Mouse (Mus musculus): ENCODE results near the gene Rreb1.

Gene Rreb1

GRCm38 (mm10) chr13:37854031-37854431 is 75.8 kb downstream of the Rreb1 start:
- no peak for DNase-seq (ENCODE audit: low read depth, low spot score)

- DNase-seq (ENCODE audit: low read depth, low spot score), result no peak
These were observed 76.4 kb downstream of the Rreb1 start for GRCm38 (mm10) chr13:37854455-37855220.

- no peak for DNase-seq (ENCODE audit: low read depth, low spot score)
These were observed 77.1 kb downstream of the Rreb1 start for GRCm38 (mm10) chr13:37855221-37855757.

- DNase-seq (ENCODE audit: low read depth, low spot score), result no peak
These were observed 77.6 kb downstream of the Rreb1 start for GRCm38 (mm10) chr13:37855765-37856164.

GRCm38 (mm10) chr13:37856537-37856936 is 78.3 kb downstream of the Rreb1 start:
- DNase-seq (ENCODE audit: low read depth, low spot score), result no peak

GRCm38 (mm10) chr13:37857284-37858065 is 79.3 kb downstream of the Rreb1 start:
- peak; percentile 86 for DNase-seq (ENCODE audit: low read depth, low spot score)

DNA sequence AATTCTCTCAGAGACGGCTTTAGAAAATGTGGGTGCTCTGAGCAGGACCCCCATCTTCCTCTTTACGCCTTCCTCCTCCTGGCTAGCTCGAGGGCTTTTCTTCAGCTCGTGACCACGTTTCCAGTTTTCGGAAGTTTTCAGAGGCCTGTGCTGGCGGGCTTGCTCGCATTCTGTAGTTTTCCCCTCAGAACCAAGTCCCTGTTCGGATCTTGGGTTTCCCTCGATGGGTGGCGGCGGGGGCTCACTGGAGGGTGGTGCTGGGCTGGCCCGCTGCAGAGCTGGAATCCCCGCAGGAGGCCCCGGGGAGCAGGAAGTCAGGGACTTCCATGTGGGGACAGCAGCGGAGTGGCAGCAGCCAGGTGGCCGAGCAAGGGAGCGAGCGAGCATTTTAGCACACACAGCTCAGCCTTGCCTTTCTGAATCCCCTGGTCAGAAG is 79.9 kb downstream of the Rreb1 start:
- DNase-seq (ENCODE audit: low read depth, low spot score), result no peak

DNA sequence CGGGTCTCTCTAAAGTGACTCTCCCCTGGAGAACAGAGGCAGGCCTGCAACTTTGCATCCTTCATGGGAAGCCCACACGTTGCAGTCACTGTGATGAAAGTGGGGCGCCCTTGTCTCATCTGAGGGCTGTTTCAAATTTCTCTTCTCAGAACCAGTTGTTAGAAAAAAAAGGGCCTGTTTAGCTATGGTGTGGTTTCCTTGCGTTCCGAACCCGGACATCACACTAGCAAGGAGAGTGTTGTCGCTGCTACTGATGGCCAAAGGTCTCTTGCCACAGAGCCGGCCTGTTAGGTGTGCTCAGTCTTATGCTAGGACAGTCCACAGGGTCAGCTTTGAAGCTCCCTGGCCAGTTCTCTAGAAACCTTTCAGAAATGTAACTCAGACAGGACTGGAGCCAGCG is 80.3 kb downstream of the Rreb1 start:
- DNase-seq (ENCODE audit: low read depth, low spot score), result no peak

- DNase-seq (ENCODE audit: low read depth, low spot score), result no peak
These were observed 81.6 kb downstream of the Rreb1 start for GRCm38 (mm10) chr13:37859782-37860181.

DNA sequence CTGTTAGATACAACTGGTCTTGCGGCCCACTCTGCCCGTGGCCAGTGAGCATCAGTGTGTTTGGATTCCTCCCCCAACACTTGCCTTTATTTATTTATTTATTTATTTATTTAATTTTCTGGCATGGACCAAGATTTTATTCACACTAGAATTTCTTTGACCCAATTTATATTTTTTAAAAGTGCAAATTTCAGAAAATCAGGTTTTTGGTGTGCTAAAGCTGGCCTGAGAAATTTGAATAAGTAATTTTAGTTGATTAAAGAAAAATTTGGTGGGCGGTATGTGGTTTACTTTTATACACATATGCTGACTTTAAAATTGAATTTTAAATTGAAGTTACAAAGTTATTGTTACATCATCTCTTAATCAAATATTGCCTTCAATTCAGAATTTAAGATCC is 82.0 kb downstream of the Rreb1 start:
- DNase-seq (ENCODE audit: low read depth, low spot score), result no peak

DNA sequence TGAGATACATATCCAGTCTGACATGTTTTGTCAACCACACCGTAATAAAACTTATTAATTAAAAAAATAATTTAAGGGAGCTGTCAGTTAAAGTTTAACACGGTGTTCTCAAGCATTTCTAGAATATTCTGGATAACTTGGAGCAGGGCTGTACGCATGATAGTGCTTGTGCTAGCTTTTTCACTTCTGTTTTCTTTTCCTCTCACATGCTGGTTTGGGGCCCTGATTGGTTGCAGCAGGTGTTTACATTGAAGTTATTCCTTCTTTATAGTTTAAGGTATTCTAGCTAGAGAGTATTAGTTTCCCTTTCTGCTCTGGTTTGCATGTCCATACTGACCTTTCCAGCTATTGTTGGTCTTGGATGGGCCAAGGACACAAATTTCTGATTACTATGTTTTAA is 82.6 kb downstream of the Rreb1 start:
- no peak for DNase-seq (ENCODE audit: low read depth, low spot score)

GRCm38 (mm10) chr13:37862492-37862891 is 84.3 kb downstream of the Rreb1 start:
- DNase-seq (ENCODE audit: low read depth, low spot score), result no peak

GRCm38 (mm10) chr13:37863643-37864042 is 85.4 kb downstream of the Rreb1 start:
- DNase-seq (ENCODE audit: low read depth, low spot score), result no peak

DNA sequence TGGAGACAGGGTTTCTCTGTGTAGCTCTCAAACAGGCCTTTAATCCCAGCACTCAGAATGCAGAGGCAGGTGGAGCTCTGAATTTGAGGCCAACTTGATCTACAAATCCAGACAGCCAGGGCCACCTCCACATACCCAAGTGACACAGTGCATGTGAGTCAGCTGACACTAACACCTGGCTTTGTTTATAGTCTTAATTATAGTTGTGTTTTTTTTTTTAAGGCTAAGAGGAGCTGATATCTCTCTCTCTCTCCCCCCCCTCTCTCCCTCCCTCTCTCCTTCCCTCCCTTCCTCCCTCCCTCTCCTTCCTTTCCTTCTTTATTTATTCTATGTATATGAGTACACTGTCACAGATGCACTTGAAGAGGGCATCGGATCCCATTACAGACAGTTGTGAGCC is 86.5 kb downstream of the Rreb1 start:
- no peak for DNase-seq (ENCODE audit: low read depth, low spot score)

- no peak for DNase-seq (ENCODE audit: low read depth, low spot score)
These were observed 88.1 kb downstream of the Rreb1 start for GRCm38 (mm10) chr13:37866296-37866695.

DNA sequence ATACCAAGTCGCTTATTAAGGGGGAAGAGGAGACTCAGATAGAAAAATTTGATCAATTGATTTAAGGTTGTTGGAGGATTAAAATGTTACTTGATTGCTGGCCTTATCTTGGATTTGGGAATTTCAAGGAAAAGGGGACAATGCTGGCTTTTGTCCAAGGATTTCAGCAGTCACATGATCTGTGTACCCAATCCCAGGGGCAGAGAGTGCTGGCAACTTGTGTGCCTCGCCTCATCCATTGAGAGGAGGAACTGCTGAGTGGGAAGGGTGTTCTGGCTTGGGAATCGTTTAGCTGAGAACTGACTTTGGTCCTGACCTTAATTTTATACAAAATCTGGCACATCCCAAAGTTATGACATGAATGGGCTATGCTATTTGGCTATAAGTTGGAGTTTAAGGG is 88.6 kb downstream of the Rreb1 start:
- DNase-seq (ENCODE audit: low read depth, low spot score), result no peak

DNA sequence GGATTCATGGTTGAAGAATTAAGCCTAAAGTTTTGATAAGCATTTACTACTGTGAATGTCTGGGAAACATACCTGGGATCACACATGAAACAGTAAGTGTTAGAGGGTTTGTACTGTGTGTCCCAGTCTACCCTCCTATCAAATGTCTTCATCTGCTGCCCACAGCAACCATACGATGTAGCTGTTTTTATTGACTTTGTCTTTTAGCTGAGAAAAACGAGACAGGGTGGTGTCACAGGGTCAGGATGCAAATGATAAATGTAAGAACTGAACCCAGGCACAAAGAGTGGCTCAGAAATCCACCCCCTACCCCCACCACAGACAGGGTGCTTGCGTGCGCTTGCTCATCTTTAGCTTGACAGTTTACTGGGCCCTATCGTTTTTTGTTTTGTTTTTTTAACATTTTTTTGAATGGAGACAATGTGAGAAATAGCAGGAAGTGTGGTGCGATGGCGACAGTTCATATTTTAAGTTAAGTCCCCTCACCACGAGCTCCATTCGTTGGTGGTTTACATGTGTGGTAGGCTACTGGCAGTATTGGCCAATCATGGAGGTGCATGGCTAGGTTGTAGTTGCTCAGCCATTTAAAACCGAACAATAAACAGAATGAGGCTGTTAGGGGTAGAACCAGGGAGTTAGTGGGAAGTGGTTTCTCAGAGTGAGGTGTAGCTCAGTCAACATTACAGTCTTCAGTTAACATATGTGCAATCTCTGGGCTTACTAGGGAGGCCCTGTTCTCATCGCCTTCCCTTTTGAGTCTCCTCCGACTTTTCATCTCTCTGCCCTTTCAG is 92.1 kb downstream of the Rreb1 start:
- no peak for DNase-seq (ENCODE audit: low read depth, low spot score)

GRCm38 (mm10) chr13:37872142-37872835 is 94.1 kb downstream of the Rreb1 start:
- no peak for DNase-seq (ENCODE audit: low read depth, low spot score)

DNA sequence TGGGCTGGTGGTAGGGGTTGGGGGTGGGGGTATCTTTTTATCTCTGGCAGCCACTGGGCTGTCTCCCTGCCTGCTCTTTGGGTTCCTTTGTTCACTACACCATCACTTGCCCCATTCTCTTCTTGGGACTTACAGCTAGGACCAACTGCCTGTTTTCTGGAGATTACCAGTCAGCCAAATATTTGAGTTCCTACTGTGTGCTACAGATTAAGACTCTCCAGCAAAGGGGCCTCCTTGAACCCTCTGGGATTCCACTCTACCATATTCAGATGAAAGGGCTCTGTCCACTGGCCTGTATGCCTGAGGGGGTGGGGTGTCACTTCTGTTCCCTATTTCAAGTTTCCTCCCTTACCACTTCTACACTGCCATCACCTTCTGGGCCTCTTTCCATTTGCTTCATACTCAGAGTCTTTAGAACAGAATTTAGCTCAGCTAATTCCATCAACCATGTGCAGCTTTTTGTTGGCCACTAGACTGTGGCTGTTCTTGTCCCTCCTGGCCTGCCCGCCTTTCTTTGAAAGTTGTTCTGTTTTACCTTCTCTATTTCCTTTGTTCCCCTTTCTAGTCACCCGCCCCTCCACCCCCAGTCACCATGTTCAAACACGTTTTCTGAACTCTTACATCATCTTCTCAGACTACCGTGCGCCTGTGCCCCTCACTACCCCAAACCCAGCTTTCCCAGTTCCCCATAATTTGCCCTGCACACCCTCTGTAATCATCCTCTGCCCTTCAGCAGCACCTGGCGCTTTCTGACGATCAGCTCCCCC is 95.1 kb downstream of the Rreb1 start:
- DNase-seq (ENCODE audit: low read depth, low spot score), result no peak

DNA sequence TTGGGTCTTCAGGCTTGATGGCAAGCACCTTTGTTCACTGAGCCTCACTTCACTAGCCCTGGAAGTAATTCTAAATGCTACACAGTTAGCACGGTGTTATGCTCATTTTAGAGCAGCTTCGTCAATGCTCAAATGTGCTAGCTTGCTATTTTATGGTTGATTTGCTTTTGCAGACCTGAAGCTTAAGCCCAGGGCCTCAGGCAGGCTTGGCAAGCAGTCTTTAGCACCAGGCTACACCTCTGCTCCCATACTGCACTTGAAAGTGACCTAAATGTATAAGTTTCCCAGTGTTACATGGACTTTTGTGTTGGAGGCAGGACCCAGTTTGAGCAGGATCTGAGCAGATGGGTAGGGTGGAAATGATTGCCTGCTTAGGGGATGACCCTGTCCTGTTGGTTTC is 97.7 kb downstream of the Rreb1 start:
- DNase-seq (ENCODE audit: low read depth, low spot score), result no peak

DNA sequence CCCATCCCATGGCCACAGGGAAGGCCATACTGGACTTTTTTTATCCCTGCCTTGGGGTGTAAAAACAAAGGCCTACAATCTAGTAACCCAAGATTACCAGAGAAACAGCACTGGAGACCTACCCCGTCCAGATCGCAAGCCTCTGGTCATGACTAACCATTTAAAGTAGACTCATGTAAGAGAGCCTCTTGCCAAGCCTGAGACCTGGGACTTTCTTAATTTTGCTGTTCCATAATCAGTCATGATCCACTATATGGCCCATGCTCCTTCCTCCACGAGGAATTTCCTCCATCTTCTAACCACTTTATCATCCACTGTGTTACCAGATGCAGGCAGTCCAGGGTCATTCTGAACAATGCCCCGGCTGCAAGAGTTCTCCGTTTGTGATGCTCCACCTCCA is 98.2 kb downstream of the Rreb1 start:
- DNase-seq (ENCODE audit: low read depth, low spot score), result no peak

Data from embryo, embryonic 11.5 days (tissue).